Mouse (Mus musculus) heart, embryonic 10.5 days (tissue): ENCODE measurements at regions not wholly inside any gene's neighbourhood (a gene's known extent, or its start where the extent isn't known, plus 50 kb on each side); places are given as distances from the start of the nearest gene placed in this dataset.

Source experiments
- DNase-seq: peaks from one replicate; pipeline ENCODE4 v3.0.0-alpha.2; 2017; ENCODE audit warnings: low spot score
- H3K27ac ChIP-seq: fragments of 300-500 bp; sonication (generic); 2 replicates; pipeline ENCODE4 v1.5.1; 2016; ENCODE audit warnings: mild to moderate bottlenecking
- H3K27me3 ChIP-seq: fragments of 300-500 bp; sonication (generic); 2 replicates; pipeline ENCODE4 v1.6.1; 2016; ENCODE audit warnings: mild to moderate bottlenecking; ENCODE audit not compliant: poor library complexity, insufficient read depth, severe bottlenecking
- H3K36me3 ChIP-seq: fragments of 300-500 bp; sonication (generic); 2 replicates; pipeline ENCODE4 v1.6.1; 2016; ENCODE audit warnings: mild to moderate bottlenecking, moderate library complexity
- H3K4me1 ChIP-seq: fragments of 300-500 bp; sonication (generic); 2 replicates; pipeline ENCODE4 v1.6.1; 2016; ENCODE audit warnings: mild to moderate bottlenecking
- H3K4me3 ChIP-seq: fragments of 300-500 bp; sonication (generic); 2 replicates; pipeline ENCODE4 v1.5.1; 2016; ENCODE audit warnings: mild to moderate bottlenecking, moderate library complexity
- H3K9me3 ChIP-seq: fragments of 300-500 bp; sonication (generic); 2 replicates; pipeline ENCODE4 v1.6.1; 2016; ENCODE audit warnings: mild to moderate bottlenecking, moderate library complexity
- WGBS: fragments of 180-500 bp; shearing (Covaris S2); methylation state at CpG from one replicate; pipeline ENCODE4 v1.1.7; 2016; 5-methylcytosine and 5-hydroxymethylcytosine counted together

DNA sequence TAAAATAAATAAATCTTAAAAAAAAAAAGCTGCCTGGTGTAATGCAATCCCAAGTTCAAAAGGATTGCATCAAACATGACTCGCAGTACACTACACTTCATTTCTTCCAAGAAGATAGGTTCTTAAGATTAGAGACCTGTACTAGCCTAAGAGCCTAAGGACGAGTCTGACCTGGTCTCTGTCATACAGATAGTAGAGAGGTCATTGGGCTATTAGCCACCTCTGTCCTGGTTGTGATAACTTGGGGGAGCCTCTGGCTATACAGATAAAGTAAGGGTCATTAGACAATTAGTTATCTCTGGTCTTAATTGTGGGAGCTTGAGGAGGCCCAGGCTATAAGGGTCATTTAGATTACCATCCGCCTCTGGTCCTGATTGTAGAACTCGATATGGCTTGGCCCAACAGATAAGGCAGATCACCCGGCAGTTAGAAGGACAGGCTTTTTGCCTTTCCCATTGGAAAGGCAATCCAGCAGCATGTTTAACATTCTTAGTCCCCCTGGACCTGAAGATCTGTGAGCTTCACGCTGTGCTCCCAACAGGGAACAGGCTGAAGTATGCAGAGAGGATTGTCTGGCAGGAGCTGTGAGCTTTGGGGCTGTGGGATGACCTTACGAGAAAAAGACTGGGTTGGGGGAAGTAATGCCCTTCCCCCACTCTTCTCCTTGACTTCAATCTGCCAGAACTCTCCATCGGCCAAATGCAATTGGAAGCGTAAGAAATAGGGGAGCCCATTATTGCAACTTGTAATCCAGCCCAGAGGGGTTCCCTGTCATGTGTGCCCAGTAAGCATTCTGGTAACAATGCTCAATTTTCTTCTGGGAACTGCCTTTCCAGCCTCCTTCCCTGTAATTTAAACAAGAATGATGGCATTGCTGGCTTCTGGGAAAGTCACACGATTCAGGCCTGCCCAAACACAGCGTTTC is 199.0 kb upstream of the Jmjd1c start:
- Histone ChIP-seq H3K27me3 (no peaks in the 10 kb centered on the region), H3K27ac (no peak overlapping the region), H3K4me1 (peaks cover 23% of the 10 kb centered on the region), H3K36me3 (no peaks in the 10 kb centered on the region), H3K9me3 (no peaks in the 10 kb centered on the region), H3K4me3 (no peak overlapping the region)
- WGBS = 18% methylated on average over 11 of the region's 11 CpGs
- DNase-seq = no peak

GRCm38 (mm10) chr10:66899724-66900123 is 196.2 kb upstream of the Jmjd1c start:
- Histone ChIP-seq H3K9me3 (no peaks in the 10 kb centered on the region), H3K4me3 (no peak overlapping the region), H3K27ac (no peak overlapping the region), H3K4me1 (peaks cover 25% of the 10 kb centered on the region), H3K36me3 (no peaks in the 10 kb centered on the region), H3K27me3 (no peaks in the 10 kb centered on the region)
- WGBS = 86% methylated on average over 5 of the region's 5 CpGs
- DNase-seq = no peak

DNA sequence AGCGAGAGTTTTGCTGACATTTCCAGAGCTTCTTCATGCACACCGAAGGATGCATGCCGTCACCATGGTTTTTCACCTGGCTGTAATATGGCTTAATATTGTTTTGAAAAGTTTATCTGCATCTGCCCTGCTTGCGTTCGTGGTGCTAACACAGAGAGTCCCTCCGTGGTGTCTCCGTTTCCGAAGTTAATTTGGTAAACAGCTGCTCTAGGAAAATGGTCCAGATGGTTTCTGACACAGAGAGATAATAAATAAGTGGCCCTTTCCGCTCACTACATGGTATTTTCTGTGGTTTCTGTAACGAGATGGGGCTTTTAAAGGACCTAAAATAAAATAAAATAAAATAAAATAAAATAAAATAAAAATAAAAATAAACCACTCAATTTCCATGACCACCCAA is 195.1 kb upstream of the Jmjd1c start:
- Histone ChIP-seq H3K4me1 (peaks cover 25% of the 10 kb centered on the region), H3K36me3 (no peaks in the 10 kb centered on the region), H3K4me3 (no peak overlapping the region), H3K27me3 (no peaks in the 10 kb centered on the region), H3K9me3 (no peaks in the 10 kb centered on the region), H3K27ac (no peak overlapping the region)
- no peak for DNase-seq
- WGBS = 75% methylated on average over 10 of the region's 10 CpGs

GRCm38 (mm10) chr10:66901873-66902272 is 194.1 kb upstream of the Jmjd1c start:
- Histone ChIP-seq H3K36me3 (no peaks in the 10 kb centered on the region), H3K9me3 (no peaks in the 10 kb centered on the region), H3K27ac (peak overlapping the region; percentile 72), H3K27me3 (no peaks in the 10 kb centered on the region), H3K4me1 (peaks cover 23% of the 10 kb centered on the region), H3K4me3 (peak overlapping the region; percentile 56)
- 2% methylated on average over 9 of the region's 9 CpGs for WGBS
- DNase-seq = no peak

- Histone ChIP-seq H3K4me1 (peaks cover 24% of the 10 kb centered on the region), H3K27me3 (no peaks in the 10 kb centered on the region), H3K4me3 (no peak overlapping the region), H3K27ac (no peak overlapping the region), H3K36me3 (no peaks in the 10 kb centered on the region), H3K9me3 (no peaks in the 10 kb centered on the region)
- DNase-seq = no peak
- 84% methylated on average over 10 of the region's 10 CpGs for WGBS
Measured at GRCm38 (mm10) chr10:66904552-66905367, 191.2 kb upstream of the Jmjd1c start.

DNA sequence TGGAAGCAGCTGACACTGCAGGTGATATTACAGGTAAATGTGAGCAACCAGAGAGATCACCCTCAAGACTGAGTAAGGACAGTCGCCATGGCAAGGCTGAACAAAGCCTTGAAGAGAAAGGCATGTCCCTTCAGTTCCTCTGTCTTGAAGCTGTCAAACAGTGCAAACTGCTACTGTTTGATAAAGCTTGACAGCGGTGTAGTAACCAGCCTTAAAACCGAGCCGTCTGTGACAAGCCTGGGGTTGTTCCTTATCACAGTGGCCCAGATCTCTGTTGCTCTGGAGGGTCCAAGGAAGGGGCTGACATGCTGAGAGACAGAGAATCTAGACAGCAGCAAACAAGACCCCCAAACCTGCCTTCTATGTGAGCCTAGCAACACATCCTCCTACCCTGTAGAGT is 188.1 kb upstream of the Jmjd1c start:
- 27% methylated on average over 4 of the region's 4 CpGs for WGBS
- Histone ChIP-seq H3K4me1 (peaks cover 33% of the 10 kb centered on the region), H3K27me3 (no peaks in the 10 kb centered on the region), H3K36me3 (no peaks in the 10 kb centered on the region), H3K9me3 (no peaks in the 10 kb centered on the region), H3K27ac (peak overlapping the region; percentile 44; the same call in 1 of the 2 replicates), H3K4me3 (no peak overlapping the region)
- DNase-seq = no peak

DNA sequence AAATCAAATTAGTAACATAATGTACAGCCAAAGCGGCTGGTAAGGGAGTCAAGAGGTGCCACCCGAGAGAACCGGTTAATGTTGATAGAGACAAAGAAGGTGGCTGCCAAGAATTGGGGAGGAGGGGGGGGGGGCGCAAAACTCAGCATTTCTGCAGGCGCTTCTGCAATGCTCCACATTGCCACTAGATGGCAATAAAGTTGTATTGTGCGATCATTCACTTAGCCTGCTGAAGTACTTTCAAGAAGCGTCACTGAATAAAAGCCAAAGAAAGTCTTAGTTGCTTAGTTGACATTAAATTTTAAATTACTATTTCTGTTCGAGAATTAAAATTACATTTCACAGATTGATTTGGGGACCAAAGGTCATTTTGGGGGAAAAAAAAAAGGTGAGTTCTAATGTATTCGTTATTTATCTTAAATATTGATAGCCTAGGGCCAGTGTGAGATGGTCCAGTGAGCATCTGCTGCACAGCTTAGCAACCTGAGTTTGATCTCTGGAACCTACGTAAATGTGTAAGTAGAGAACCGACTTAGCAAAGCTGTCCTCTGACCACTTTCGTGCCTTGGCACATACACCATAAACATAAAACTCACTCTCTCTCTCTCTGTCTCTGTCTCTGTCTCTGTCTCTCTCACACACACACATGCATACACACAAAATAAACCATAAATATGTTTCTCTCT is 186.6 kb upstream of the Jmjd1c start:
- DNase-seq = no peak
- H3K9me3 ChIP-seq = no peaks in the 10 kb centered on the region
- 18% methylated on average over 12 of the region's 12 CpGs for WGBS
- no peak overlapping the region for H3K4me3 ChIP-seq
- H3K4me1 ChIP-seq = peaks cover 48% of the 10 kb centered on the region
- H3K27ac ChIP-seq = no peak overlapping the region
- no peaks in the 10 kb centered on the region for H3K36me3 ChIP-seq
- H3K27me3 ChIP-seq = no peaks in the 10 kb centered on the region

DNA sequence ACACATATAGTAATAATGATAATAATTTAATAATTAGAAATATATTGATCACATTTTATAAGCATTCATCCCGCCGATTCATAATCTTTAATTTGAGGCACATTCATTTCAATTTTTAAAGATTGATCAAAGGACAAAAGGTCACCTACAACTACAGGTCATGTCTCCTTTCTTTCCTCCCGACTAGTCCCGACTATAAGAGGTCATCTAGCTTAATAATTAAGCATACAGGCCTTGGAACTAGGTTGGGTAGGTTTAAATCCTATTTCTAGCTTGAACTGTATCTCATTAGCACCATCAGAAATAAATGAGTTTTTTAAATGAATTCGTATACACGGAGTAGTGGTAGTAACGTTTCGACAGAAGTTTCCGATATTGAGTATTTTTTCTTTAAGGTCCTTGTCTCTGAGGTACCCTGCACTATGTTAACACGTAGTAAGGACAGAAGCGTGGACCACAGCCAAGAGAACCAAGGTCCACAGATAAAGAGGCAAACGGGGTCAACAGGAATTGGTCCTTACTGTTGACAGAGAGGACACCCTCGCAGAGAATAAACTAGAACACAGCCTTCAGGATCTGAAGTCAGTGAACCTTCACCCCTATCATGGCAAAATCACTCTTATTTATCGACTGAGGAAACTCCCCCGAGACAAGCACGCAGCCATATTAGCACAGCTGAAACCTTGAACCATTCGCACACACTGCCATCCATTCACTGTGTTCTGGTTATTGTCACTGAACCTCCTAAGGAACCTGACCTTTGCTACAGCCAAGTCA is 185.8 kb upstream of the Jmjd1c start:
- Histone ChIP-seq H3K9me3 (no peaks in the 10 kb centered on the region), H3K27me3 (no peaks in the 10 kb centered on the region), H3K27ac (no peak overlapping the region), H3K4me3 (no peak overlapping the region), H3K36me3 (no peaks in the 10 kb centered on the region), H3K4me1 (peaks cover 52% of the 10 kb centered on the region)
- DNase-seq = no peak
- 48% methylated on average over 17 of the region's 17 CpGs for WGBS

GRCm38 (mm10) chr10:66911261-66911911 is 184.5 kb upstream of the Jmjd1c start:
- Histone ChIP-seq H3K27ac (peak overlapping the region; percentile 69), H3K9me3 (no peaks in the 10 kb centered on the region), H3K27me3 (no peaks in the 10 kb centered on the region), H3K4me3 (peak overlapping the region; percentile 26; the same call in 1 of the 2 replicates), H3K4me1 (peaks cover 60% of the 10 kb centered on the region), H3K36me3 (no peaks in the 10 kb centered on the region)
- no peak for DNase-seq
- 36% methylated on average over 10 of the region's 10 CpGs for WGBS

DNA sequence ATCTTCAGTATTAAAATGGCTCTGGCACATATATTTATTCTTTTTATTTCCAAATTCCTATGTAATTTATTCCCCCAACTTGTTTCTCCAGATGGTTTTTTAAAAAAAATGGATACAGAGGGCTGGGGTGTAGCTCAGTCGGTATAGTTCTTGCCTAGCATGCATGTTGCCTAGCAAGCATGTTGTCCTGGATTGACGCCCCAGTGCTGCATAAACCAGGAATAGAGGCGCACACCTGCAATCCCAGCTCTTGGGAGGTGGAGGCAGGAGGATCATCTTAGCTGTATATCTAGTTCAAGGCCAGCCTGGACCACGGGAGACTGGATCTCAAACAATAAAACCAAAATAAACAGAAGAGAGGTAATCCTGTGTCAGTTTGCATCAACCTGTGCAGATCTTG is 183.5 kb upstream of the Jmjd1c start:
- 85% methylated on average over 4 of the region's 4 CpGs for WGBS
- no peaks in the 10 kb centered on the region for H3K9me3 ChIP-seq
- peaks cover 60% of the 10 kb centered on the region for H3K4me1 ChIP-seq
- no peak for DNase-seq
- H3K27me3 ChIP-seq = no peaks in the 10 kb centered on the region
- no peak overlapping the region for H3K27ac ChIP-seq
- H3K4me3 ChIP-seq = no peak overlapping the region
- H3K36me3 ChIP-seq = no peaks in the 10 kb centered on the region

DNA sequence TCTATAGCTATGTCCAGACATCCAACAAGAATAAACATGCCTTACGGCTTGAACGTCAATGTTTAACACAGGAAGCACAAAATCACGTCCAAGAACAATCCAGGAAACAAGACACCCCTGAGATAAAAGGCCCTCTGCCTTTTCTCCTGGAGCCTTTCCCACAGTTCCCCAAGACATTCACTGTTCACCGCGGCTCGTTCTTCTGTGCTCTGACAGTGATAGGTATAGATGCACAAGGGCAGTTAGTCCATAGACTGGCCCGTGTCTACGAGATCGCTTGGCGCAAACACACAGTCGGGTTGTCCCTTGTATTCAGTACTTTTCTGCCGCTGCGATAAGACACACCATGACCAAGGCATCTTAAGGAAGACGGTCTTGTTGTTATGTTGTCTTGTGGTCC is 182.7 kb upstream of the Jmjd1c start:
- Histone ChIP-seq H3K27me3 (no peaks in the 10 kb centered on the region), H3K4me1 (peaks cover 54% of the 10 kb centered on the region), H3K4me3 (peak overlapping the region; percentile 28; the same call in 1 of the 2 replicates), H3K27ac (peak overlapping the region; percentile 80), H3K36me3 (no peaks in the 10 kb centered on the region), H3K9me3 (no peaks in the 10 kb centered on the region)
- WGBS = 46% methylated on average over 14 of the region's 14 CpGs
- no peak for DNase-seq

DNA sequence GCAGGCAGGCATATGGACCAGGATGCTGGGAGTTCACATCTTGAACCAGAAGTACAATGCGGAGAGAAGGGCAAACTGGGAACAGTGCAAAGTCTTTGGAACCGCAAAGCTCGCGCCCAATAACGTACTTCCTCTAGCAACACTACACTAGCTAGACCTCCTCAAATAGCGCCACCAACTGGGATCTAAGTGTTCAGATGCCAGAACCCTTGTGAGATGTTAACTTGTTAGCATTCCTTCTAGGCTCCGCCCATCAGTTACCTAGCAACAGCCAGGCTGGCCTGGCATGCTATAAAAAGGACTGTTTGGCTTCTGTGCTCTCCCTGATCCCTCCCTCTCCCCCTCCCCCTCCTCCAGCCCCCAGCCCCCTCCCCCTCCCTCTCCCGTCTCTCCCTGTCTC is 182.3 kb upstream of the Jmjd1c start:
- peak; percentile 87 for DNase-seq
- H3K4me1 ChIP-seq = peaks cover 50% of the 10 kb centered on the region
- peak overlapping the region; percentile 28; the same call in 1 of the 2 replicates for H3K4me3 ChIP-seq
- no peaks in the 10 kb centered on the region for H3K36me3 ChIP-seq
- WGBS = 32% methylated on average over 7 of the region's 8 CpGs
- H3K27me3 ChIP-seq = no peaks in the 10 kb centered on the region
- H3K9me3 ChIP-seq = no peaks in the 10 kb centered on the region
- H3K27ac ChIP-seq = peak overlapping the region; percentile 80
